Mouse (Mus musculus) right cerebral cortex, adult 2 months (tissue): ENCODE measurements at regions not wholly inside any gene's neighbourhood (a gene's known extent, or its start where the extent isn't known, plus 50 kb on each side); places are given as distances from the start of the nearest gene placed in this dataset.

Source experiments
- DNase-seq, 2 experiments: peaks; one replicate each; pipeline ENCODE4 v3.0.0; 2021 to 2022; ENCODE audit warnings: low spot score in 2 of 2

DNA sequence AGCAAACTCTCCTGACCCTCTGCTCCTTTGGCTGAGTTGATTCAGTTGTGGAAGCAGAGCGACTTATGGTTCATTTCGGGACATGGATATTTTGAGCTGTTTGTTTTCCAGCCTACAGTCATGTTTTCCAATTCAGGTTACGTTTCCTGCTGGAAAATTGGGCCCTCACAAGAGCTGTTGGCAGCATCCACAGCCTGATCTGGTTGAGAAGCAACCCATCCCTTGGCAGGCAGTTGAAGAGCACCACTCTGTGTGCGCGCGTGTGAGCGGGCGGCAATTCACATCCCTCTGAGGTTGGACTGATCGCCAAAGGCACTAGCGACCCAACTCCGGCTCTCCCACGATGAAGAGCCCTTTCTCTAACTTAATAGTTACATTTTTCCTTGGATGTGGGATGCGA is 457.1 kb downstream of the Tmem38b start:
- peak; percentile 6 to 10 for DNase-seq

DNA sequence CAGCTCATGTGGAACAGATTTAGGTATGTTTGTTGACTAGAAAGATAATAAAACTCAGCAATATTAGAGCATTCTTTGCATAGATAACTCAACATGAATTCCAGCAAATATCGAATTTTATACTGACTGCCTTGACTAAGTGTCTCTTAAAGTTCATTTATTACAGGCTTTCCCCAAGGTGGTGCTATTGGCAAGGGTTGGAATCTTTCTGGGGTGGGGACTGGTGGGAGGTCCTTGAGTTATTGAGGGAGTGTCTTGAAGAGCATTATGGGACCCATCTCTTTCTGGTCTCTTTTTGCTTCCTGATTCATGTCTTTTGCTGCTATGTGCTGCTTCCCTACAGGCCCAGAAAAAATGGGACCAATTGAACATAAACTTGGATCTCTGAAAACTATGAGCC is 488.0 kb downstream of the Tmem38b start:
- no peak for DNase-seq

GRCm38 (mm10) chr4:54324851-54325250 is 499.0 kb downstream of the Tmem38b start:
- DNase-seq, result no peak

- peak in 1 of 2 experiments; percentile 39 for DNase-seq
Measured at GRCm38 (mm10) chr4:54328273-54328672, 502.4 kb downstream of the Tmem38b start.

GRCm38 (mm10) chr4:54328711-54329427 is 503.0 kb downstream of the Tmem38b start:
- peak in 1 of 2 experiments; percentile 23 for DNase-seq

DNA sequence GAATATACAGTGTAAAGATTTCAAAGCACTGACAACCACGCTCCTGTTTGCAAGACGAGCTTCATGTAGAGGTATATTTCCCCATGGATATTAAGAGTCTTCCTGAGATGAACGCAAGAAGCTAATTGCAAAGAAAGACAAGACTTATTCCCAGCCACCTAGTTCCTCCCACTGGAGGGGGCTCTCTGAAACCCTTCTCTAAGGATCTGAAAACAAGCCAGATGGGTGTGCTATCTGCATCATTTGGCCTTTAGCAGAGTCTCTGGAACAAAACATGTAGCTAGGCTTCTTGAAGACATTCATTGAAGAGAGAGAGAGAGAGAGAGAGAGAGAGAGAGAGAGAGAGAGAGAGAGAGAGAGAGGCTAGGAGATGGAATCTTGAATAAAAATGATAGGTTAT is 504.8 kb downstream of the Tmem38b start:
- no peak for DNase-seq

GRCm38 (mm10) chr4:54331588-54332211 is 505.9 kb downstream of the Tmem38b start:
- DNase-seq, result no peak

DNA sequence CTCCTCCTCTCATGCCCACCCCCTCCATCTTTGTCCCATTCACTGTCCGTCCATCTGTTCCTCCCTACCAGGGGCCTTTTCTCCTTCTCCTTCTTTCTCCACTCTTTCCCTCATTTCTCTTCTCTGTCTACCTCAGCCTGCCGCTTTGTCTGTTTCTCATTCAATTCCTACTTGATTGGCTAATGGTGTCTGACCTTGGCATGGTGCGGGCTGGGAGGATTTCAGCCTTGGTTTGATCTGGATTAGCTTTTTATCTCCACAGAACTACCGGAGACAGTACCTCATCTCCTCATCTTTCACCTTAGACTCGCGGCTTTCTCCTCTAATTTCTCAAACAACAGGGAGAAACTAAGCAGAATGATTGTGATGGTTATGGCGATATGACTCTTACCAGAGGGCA is 506.4 kb downstream of the Tmem38b start:
- no peak for DNase-seq

DNA sequence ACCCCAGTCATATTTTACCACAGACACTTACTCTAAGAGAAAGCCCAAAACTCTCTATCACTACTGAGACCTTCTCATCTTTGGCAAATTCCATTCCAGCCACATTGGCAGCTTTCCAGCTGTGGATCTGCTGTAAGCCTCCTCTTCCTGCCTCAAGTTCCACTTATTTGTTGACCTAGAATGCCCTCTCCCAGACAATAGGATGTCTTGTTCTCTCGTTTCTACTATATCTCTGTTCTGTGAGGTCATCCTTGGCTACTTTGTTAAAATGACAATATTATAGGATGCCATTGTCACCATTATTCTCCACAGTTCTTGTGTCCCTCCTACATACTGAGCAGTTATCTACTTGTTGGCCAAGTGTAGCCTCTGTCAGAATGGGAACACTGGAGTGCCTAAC is 512.7 kb downstream of the Tmem38b start:
- no peak for DNase-seq

- no peak for DNase-seq
Measured at GRCm38 (mm10) chr4:54340106-54340505, 514.3 kb downstream of the Tmem38b start.

- no peak for DNase-seq
Measured at GRCm38 (mm10) chr4:54353657-54354390, 528.0 kb downstream of the Tmem38b start.

DNA sequence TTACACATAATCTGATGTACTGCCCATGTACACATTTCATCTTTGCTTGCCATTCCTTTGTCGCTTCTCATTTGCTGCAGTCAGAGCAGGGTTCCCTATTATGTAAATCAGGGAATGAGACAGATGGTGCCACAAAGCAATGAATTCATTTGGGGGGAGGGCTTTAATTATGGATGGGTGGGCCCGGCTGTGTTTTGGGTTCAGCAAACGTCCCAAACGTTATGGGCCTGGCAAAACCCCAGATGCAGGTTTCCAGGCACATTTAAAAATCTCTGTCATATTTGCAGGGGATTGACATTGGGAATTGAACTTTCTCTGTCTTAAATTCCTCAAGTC is 528.5 kb downstream of the Tmem38b start:
- DNase-seq, result no peak

DNA sequence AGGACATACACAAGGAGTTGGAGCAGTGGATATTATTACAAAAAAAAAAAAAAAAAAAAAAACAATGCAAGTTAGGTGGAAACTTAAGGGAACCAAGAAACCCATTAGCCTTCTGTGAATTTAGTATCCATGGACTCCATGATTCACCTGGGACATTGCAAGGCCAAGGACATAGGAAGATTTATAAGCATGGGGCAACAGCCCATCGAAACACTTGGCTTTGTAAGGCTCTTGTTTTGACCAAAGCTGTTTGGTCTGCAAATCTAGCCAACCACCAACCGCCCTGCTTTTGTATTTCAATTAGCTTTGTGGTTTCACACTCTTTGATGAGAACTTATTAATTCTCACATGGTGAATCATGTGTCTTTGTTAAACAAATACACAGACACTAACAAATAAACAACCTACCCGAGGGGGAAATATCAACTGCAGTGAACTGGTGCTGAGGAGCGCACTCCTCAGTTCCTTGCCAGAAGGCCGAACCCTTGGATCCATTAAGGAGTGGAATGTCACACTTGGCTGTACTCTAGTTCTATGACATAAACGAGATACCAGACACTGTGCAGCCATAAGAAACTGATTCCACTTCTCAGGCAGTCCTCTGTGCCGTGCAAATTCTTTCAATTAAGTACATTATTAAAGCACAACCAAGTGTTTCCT is 529.7 kb downstream of the Tmem38b start:
- no peak for DNase-seq

DNA sequence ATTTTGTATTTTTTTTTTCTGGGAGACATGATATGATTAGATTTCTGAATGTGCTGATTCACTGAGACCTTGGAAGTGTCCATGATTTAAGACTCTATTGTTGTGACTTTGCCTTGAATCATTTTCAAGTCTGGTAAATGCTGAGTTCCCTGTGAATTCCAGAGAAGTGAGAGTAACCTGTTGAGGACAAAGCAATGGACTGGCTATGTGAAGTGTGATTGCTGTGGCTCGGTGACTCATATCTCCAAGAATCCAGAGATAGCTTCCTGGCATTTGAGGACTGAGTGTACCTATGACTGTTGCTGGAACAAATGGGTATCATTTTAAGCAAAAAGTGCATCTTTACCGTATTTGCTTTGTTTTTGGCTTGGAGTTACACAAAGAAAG is 530.2 kb downstream of the Tmem38b start:
- DNase-seq, result no peak

DNA sequence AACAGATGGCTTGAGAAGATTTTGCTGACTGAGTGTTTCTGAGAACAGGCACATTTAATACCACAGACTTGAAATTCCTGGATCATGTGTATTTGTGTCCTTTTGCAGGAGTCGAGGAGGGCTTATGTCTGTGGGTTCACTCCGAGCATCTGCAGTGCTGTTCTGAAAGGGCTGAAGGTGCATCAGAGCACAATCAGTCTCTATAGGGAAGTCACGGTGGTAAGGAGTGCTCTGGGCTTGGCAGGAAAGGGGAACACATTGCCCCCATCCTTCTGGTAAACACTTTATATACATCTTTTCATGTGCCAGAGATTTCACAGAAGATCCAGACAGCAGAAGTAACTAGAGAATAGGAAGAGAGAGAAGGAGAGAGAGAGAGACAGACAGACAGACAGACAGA is 545.1 kb downstream of the Tmem38b start:
- no peak for DNase-seq

DNA sequence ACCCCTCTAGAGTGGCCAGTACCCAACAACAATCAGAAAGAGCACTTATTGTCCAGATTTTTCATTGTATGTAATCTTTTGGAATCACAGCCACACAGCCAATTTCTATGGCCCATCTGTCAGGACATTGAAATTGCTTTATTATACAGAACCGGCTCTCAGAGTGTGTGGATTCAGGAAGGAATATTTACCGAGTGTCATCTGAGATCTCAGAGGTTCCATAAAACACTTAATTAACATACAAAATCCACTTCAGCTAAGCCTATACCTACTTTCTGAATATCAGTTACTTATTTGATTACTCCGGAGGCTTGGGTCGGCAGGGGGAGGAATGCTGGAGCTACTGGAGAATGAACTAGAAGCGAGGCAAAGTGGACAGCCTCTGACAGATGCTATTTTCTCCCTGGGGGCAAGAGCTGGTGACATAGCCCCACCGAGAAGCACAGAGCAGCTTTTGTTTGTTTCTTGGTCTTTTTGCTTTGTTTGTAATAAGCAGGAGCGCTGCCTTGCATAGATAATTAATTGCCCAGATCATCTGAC is 545.6 kb downstream of the Tmem38b start:
- DNase-seq, result no peak

DNA sequence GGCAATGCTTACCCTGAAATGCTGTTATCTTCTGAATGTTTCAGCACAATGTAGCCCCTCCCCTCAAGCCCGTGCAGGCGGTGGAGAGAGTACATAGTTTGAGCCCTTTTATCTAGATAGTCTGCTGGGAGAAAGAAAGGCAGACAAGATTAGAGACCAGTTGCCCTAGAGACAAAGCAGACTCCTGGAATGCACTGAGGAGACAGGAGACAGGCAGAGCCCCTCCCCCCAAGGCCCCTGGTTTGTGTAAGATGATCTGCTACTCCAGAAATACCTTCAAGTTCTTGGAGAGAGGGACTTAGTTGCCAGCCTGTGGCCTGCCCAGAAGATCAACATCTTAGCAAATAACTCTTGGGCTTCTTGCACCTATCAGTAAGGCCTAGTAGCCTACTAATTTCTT is 547.8 kb downstream of the Tmem38b start:
- no peak for DNase-seq

DNA sequence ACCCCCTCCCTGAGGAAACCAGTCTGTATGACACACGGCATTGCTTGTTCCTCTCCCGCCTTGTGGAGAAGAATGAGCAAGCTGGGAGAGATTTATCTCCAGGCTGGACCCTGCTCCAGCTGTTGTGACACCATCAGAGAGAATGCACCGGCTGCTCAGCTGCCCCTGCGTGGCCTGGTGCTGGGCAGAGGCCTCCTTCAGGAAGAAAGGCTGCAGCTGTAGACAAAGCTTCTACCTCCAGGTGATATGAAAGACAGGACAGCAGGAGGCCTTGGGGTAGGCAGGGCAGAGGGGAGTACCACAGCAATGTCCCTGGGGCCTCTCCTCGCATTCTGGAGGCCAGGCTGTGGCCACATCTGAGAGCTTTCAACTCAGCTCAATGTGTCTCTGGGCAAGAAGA is 548.6 kb downstream of the Tmem38b start:
- no peak for DNase-seq

DNA sequence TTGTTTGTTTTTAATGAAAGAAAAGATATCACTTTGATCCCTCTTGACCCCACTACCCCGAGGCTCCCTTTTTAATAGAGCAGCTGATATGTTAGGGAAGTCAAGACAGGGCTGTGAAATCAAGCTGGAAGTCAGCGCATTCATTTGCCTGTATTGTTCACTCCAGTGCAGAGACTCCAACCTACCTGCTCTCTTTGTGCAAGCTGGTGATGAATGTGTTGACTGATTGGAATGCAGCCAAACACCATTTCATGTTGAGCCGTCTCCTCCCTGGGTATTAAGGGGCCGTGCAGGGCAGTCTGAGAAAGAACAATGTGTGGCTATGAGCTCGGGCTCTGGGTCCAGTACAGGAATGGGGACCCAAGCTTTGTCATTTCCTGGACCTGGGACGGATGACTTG is 557.4 kb upstream of the Zfp462 start:
- no peak for DNase-seq

GRCm38 (mm10) chr4:54391536-54392208 is 553.2 kb upstream of the Zfp462 start:
- no peak for DNase-seq

DNA sequence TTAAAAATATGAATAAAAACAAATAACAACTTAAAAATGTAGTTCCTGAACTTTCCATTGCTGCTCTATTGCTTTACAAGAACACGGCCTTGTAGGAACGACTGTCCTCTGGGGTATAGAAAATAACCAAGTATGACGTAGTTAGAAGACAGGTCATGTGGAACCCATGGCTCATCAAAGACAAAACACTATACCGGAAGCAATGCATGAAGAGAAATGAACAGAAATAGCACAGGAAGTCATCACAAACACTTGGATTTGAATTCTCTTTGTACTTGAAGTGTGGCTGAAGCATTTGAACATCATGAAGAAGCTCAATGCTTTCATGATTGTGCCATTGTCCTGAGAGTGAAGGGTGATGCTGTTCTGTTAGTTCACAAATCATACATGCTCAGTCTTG is 538.7 kb upstream of the Zfp462 start:
- DNase-seq, result no peak

DNA sequence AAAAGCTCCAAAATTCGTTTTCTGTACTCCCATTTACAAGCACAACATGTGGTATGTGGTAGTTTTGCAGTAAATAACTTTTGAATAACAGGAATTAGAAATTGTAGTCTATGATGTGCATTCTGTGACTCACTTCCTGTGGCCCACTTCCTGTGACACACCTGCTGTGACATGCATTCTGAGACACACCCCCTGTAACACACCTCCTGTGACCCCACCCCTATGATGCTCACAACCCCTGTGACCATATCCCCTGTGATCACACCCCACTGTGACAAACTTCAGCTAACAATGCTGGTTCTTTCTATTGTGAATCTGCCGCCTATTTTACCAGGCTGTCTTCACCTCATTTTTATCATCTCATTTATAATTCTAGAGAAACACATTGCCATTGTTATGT is 536.9 kb upstream of the Zfp462 start:
- DNase-seq, result no peak
